Mouse (Mus musculus) ZHBTc4 (cell line): ENCODE measurements at regions not wholly inside any gene's neighbourhood (a gene's known extent, or its start where the extent isn't known, plus 50 kb on each side); places are given as distances from the start of the nearest gene placed in this dataset.

Experiments
- DNase-seq: peaks from one replicate; pipeline ENCODE4 v3.0.0-alpha.2; 2011; ENCODE audit warnings: low read depth, low spot score

GRCm38 (mm10) chr3:38820787-38821186 lies 66.0 kb upstream of the Fat4 start:
- DNase-seq: no peak

DNA sequence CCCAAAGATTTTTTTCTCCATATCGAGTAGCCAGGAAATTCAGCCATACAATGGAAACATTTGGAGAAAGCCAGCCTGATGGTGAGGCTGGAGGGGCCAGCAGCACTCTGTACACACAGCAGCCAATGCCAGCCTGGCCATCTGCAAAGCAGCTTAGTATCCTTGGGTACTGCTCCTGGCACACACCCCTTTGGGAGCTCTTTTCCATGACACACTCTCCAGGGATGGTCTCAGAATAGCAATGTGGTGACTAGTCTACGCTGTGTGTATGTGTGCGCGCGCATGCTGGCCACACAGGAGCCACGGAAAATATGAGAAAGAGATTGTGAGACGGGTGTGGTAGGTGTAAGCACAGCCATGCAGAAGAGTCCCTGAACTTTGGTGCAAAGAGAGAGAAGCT lies 66.4 kb upstream of the Fat4 start:
- DNase-seq: no peak

- DNase-seq: no peak
Measured at GRCm38 (mm10) chr3:38817651-38818050, 69.1 kb upstream of the Fat4 start.

- DNase-seq: no peak
Measured at GRCm38 (mm10) chr3:38812457-38812856, 74.3 kb upstream of the Fat4 start.

DNA sequence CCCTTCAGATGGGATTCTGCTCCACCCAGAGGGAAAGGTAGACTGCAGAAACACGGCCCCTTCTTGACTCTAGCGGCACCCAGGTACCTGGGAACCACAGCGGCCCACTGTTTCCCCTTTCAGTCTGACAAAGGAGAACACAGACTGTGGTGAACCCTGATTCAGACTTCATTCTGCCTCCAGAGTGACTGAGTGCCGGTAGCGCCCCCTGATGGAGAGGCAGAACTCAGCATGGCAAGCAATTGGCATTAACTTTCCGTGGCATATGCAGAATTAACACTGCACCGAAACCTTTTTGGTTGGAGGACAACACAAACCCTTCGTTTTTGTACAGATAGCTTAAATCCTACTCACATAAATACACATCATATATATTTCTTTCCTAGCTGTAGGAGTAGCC lies 75.1 kb upstream of the Fat4 start:
- DNase-seq: no peak

GRCm38 (mm10) chr3:38806469-38807055 lies 80.2 kb upstream of the Fat4 start:
- no peak for DNase-seq

DNA sequence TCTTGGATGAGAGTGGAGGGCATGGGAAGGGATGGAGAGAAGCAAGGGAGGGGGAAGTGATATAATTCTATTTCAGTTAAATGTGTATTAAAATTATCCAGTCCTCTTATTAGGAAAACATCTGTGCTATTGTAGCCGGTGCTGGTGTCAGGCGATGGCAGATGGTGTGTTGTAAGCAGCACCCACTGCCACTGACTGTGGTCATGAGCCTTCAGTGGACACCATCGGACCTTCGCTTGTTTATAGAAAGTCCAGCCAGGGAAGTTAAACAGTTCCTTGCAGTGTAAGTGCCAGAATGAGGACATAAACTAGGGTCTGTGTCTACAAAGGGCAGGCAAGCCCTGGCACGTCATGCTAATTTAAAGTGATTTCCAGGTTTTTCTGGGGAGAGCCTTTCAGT lies 80.7 kb upstream of the Fat4 start:
- DNase-seq: no peak

GRCm38 (mm10) chr3:38795646-38796301 lies 91.0 kb upstream of the Fat4 start:
- DNase-seq: no peak

GRCm38 (mm10) chr3:38793221-38793620 lies 93.5 kb upstream of the Fat4 start:
- DNase-seq: no peak

DNA sequence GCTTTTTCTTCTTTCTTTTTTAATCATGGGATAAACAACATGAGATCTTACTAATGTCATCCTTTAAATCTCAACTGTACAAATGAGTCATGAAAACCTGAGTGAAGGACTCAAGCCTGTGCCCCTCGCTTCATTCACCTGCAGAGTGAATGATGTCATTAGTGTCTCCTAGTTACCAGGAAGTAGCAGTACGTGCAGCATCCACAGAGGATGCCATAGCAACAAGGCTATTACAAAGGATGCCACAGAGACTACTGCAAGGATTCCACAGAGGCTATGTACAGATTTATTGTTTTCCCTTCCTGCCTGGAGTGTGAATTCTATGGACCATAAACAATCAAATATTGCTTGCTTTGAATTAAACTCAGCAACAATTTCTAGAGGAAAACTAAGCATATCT lies 98.0 kb upstream of the Fat4 start:
- no peak for DNase-seq

GRCm38 (mm10) chr3:38783711-38784110 lies 103.0 kb upstream of the Fat4 start:
- no peak for DNase-seq

GRCm38 (mm10) chr3:38783051-38783450 lies 103.7 kb upstream of the Fat4 start:
- DNase-seq: no peak

DNA sequence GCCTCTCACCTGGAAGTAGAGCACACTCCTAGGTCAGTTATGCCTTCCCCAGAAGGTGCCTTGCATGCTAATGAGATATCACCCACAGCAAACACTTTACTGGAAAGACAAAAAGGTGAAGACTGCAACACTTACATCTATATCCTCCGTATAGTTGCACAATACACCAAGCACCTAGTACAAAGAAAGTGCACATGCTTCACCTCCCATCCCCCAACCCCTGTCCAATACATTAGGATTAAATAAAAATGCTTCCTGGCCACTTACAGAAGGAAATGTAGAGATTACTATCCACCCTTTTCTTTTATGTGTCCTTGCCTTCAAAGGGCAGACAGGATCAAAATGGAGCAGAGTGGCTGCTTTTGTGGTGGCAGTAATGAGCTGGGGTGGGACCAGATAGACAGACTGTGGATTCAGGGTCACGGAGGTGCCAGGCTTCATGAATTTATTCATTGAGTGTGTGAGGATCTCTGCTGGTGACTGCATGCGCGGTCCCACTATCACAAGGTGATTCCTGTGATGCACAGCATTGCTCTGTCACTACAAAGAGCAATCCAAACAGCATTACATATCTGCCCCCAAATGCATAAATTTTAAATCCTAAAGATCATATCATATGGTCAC lies 109.9 kb upstream of the Fat4 start:
- DNase-seq: peak; percentile 45

DNA sequence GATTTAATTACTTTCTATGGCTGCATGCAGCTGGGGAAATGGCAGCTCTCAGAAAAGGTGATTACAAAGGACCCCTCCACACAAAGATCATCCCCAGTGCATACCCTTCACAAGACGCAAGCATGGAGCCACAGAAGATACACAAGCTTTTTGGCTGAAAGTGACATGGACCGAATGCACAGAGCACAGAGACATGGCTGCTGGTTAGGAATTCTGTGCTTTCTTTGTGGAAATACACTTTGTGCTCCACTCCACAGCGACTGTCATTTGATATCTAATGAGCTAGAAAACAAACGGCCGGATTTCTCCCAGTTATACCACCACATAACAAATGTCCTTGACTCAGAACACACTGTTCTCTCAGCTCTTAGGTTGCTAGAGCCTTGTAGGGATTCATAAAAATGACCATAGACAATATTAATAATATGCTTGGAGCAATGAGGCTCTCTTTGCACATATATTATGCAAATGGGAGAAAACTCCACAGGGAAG lies 132.1 kb upstream of the Fat4 start:
- no peak for DNase-seq

DNA sequence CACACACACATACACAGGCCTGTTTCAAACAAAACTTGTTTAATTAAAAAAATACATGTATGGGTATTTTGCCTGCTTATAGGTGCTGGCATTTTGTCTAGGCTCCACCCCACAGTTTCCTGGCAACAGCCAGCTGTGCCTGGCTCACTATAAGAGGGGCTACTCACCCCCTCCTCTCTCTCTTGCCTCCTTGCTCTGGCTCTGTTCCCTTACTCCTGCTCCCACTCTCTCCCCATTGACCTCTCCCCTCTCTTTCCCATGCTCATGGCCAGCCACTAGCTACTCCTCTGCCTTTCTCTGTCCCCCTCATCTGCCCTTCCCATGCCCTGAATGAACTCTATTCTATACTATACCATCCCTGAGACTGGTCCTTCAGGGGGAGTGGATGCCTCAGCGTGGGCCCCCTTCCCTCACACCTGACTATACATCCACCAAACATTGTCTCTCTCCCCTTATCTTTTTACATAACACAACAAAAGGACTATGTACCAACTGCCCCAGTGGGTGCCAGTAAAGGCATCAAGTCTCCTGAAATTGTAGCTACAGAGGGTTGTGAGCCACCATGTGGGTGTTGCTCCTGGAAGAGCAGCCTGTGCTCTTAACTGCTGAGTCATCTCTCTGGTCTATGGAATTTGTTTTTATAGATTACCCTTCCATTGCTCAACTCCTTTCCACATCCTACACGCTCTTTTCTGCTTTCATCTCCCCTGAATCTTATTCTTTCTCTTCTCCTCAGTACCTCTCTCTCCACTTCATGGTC lies 133.1 kb upstream of the Fat4 start:
- DNase-seq: no peak

GRCm38 (mm10) chr3:38742155-38742554 lies 144.6 kb upstream of the Fat4 start:
- no peak for DNase-seq

- no peak for DNase-seq
Measured at GRCm38 (mm10) chr3:38722606-38723005, 164.1 kb upstream of the Fat4 start.

DNA sequence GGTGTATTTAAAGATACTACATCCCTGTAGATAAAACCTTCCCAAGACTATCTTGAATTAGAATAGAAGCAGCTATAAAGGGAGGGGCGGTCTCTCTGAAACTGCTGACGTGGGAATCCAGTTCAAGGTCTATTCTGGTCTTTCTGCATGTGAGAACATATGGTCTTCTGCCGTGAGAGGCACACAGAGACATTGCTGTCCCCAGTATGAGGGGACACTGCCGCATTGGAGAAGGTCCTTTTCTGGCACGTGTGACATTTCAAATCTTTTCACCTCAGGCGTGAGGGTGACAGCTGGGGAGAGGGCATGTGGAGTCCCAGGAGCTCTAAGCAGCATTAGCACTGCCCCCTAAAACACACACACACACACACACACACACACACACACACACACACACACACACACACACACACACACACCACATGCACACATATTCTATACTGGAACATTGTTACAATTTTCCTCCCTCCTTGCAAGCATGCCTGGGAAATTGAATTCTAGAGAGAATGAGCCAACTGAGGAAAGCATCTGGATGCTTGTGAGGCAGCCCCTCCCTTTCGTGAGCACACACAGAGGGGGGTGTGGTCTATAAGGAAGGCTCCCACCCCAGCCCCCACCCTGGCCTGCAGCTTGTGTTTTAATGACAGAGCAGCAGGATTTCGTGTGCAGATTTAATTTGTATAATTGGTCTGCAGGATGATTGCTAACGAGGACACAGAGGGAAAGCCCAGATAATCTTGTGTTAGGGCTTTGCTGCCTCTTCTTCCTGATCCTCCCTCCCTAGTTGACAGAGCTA lies 174.5 kb upstream of the Fat4 start:
- no peak for DNase-seq

DNA sequence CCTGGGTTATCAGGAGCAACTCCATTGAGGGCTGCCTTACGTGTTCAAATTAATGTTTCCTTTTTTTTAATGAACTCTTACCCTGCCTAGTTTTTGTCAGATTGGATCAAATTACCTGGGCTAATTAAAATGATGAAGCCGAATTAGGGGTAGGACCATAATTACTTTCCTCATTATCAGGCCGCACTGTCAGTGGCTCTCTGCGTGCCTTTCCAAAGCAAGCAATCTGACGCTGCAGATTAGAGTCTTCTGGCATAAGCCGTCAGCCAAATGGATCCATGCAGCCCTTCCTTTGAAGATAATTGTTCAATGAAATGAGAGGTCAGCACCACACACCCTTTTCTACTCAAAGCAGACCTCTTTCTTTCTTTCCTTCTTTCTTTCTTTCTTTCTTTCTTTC lies 175.5 kb upstream of the Fat4 start:
- DNase-seq: no peak

DNA sequence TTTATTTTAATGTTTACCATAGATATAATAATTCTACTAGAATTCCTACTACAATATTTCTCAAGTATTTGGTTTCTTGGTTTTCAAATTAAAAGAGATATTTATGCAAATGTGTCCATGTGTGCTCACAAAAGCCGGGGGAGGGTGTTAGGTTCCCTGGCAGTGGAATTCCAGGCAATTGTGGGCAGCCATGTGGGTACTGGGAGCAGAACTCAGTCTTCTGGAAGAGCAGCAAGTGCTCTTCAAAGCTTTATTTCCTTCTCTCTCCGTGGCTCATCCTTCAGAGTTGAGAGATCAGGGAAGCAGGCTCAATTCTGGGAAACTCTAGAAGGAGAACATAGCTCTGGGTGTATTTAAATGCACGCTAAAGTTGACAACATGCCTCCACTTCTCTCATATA lies 178.8 kb upstream of the Fat4 start:
- no peak for DNase-seq

GRCm38 (mm10) chr3:38699206-38699605 lies 187.5 kb upstream of the Fat4 start:
- DNase-seq: no peak

DNA sequence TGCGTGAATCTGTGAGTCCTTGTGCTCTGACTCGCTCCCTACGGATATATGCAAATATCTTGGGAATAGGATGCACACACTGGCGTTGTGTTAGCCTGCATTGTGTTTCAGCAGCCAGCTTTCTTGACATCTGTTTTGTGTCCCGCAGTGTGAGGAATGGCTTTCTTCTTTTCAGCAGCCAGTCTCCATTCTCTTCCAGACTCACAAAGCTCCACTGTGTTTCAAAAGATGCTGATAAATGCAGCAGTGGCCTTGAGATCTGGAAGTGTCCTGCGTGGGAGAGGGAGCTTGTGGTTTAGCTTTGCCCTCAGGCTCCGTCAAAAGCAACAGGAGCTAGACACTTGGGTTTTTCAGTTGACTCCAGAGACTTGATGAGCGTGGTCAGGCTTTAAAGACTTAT lies 188.9 kb upstream of the Fat4 start:
- DNase-seq: peak; percentile 6
